In the genomic region with DNA sequence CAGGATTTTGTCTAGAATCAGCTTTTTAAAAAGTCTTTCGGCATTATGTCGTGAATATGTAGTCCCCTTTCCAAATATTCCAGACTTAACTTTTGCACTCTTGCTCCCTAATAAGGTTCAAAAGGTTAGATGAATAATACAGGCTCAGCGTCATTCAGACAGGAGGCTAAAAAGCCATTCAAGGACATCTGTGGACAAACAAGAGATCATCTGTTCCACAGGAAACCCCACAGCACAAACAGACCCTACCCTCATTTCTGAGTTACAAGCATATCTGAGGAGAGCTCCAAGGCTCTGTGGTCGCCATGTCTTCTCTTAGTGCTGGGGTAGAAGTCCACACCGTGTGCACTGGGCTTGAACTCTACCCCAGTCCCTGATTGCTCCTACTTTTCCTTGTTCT, we compare ENCODE assay signal across 19 mouse cellular contexts. TPM values are rescaled to one million over a fixed set of nuclear protein-coding genes. Genes with fewer than 3 reads are reported as not detected.
DNase-seq lines count a peak whose midpoint lies in the region; TF ChIP-seq lines count a peak whose summit lies in the region.
"Had no signal": no experiment of that assay in that cellular context is flagged by ENCODE, and none has a peak within 500 bp of the region (broad histone marks: within the 10 kb centered on the region; RNA-seq: fewer than 3 reads in every experiment).

No protein-coding gene starts in this region.

- no peak for TF ChIP-seq POLR2A in kidney, adult 2 months (IDR thresholded peaks at IDR 0.05; ENCODE audit: low read depth, low read length)

- H3K27ac ChIP-seq in kidney, adult 2 months (ENCODE audit: insufficient read depth, low read depth, low read length): 0 out of 2 replicates have a peak overlapping the region, but pooled peaks have one; percentile 41
- H3K27ac ChIP-seq: embryonic facial prominence, embryonic 13.5 days; embryonic facial prominence, embryonic 15.5 days; forebrain, embryonic 10.5 days; forebrain, embryonic 12.5 days had no signal

- no peaks in the 10 kb centered on the region for H3K36me3 ChIP-seq in kidney, adult 2 months (ENCODE audit: control insufficient read depth, insufficient read depth, low read length)

- 51% methylated on average over 5 of the region's 5 CpGs for WGBS in kidney, adult 2 months

- no peak for TF ChIP-seq CTCF in kidney, adult 2 months (conservative IDR thresholded peaks at IDR 0.05; ENCODE audit: insufficient read depth, insufficient read length, low read depth, low read length)

- DNase-seq in adrenal gland, adult (ENCODE audit: inconsistent age in 2 of 2, low spot score in 1 of 2): peak; percentile 26 to 67
- DNase-seq in adrenal gland, postnatal 14 days: no peak
- peak; percentile 20 for DNase-seq in kidney, adult 2 months
- no peak for DNase-seq in kidney, postnatal 25 days
- peak; percentile 40 for DNase-seq in 416B (ENCODE audit: low read depth)
- DNase-seq: adrenal gland, adult 8-10 months; adrenal gland, postnatal 25 days; cerebellum, adult 11 months; cerebellum, adult 18-20 months; cerebellum, adult 8-10 months; cerebellum, adult 9-11 months; cerebellum, postnatal 14 days; cerebellum, postnatal 36 days; embryo, embryonic 11 days had no signal

- H3K4me1 ChIP-seq in kidney, adult 2 months (ENCODE audit: control insufficient read depth, insufficient read depth, low read length): no peaks in the 10 kb centered on the region
- H3K4me1 ChIP-seq: embryonic facial prominence, embryonic 13.5 days; embryonic facial prominence, embryonic 15.5 days; forebrain, embryonic 10.5 days; forebrain, embryonic 12.5 days had no signal

- H3K27me3 ChIP-seq in kidney, adult 2 months (replicated peaks; ENCODE audit: control insufficient read depth, insufficient read depth, low read length): no peaks in the 10 kb centered on the region
- H3K27me3 ChIP-seq: embryonic facial prominence, embryonic 13.5 days; embryonic facial prominence, embryonic 15.5 days; forebrain, embryonic 12.5 days had no signal

- H3K4me3 ChIP-seq in kidney, adult 2 months (ENCODE audit: insufficient read depth, low read depth, low read length): no peak overlapping the region
- H3K4me3 ChIP-seq: embryonic facial prominence, embryonic 13.5 days; embryonic facial prominence, embryonic 15.5 days; erythroblast, embryonic 14.5 days; forebrain, embryonic 10.5 days; forebrain, embryonic 12.5 days had no signal

RNA-seq across cellular contexts. Expression of a gene that starts 59.6 kb away (rescaled TPM):
- total RNA-seq in adrenal gland, postnatal 14 days (2021): 138 and 140 TPM in 2 replicates
- 145 and 172 TPM in 2 replicates for polyA plus RNA-seq in kidney, adult 2 months (2012; rRNA removed)

Comparison
In these comparisons a context has a peak if more than half of its experiments do, and no peak if none do; other contexts are left out.
1. DNase-seq: peak in adrenal gland, adult (2 of 2), kidney, adult 2 months (single experiment) and 416B (single experiment); none in adrenal gland, postnatal 14 days (single experiment) and kidney, postnatal 25 days (0 of 2).